Mouse (Mus musculus) E14TG2a.4 (cell line): ENCODE data around the gene Mprip.

Experiments
- CTCF ChIP-seq: conservative IDR thresholded peaks from 2 replicates; pipeline ENCODE4 v1.5.1; 2014; ENCODE audit warnings: low read length
- NANOG ChIP-seq: IDR thresholded peaks from 2 replicates; pipeline ENCODE4 v1.6.1; 2014; ENCODE audit warnings: borderline replicate concordance, low read length, mixed read lengths
- POU5F1 ChIP-seq: IDR thresholded peaks from 2 replicates; pipeline ENCODE4 v1.6.1; 2014; ENCODE audit warnings: low read length, borderline replicate concordance

GRCm38 (mm10) chr11:59741915-59742314, 80.8 kb downstream of the Mprip start:
- TF ChIP-seq CTCF (no peak), NANOG (no peak), POU5F1 (no peak)
